Mouse (Mus musculus): ENCODE measurements at regions not wholly inside any gene's neighbourhood (a gene's known extent, or its start where the extent isn't known, plus 50 kb on each side); places are given as distances from the start of the nearest gene placed in this dataset.
"Not testable (repeated sequence)": the region's sequence is repeated elsewhere in the genome, so short reads cannot be mapped to it uniquely, and the experiment has no call there.

DNA sequence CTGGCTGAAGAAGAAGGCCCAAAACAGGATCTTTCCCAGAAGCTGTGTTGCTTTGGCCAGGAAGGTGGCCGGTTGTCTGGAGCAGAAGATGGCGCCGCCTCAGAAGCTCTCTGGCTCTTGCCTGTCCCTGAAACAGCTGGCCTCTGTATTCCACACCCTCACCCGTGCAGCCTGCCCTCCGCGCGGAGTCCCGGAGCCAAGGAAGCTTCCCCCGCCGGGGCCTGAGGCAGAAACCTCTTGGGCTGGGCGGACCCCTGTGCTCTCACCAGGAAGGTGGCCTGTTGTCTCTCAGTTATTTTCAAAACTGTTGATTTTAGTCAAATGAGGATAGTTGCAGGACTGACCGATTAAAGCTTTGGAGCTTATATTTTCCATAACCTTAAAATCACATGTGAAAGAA, 72.3 kb upstream of the Dach1 start:
- intact Hi-C loops (cut with DNase I): loop anchor here (2.0 kb wide), 1 partner anchor 19 kb away; no protein-coding TSS in a partner anchor

More for the DNA sequence above, 72.3 kb upstream of the Dach1 start:
- not testable (repeated sequence) for DNase-seq (ENCODE audit: low spot score in 2 of 2)
